Mouse (Mus musculus): ENCODE results near the gene Lemd2.
"Not testable (repeated sequence)": the region's sequence is repeated elsewhere in the genome, so short reads cannot be mapped to it uniquely, and the experiment has no call there.

- TF ChIP-seq EP300, POLR2A (IDR thresholded peaks at IDR 0.05; ENCODE audit: insufficient read depth, low read depth, low read length): not testable (repeated sequence)
Measured at GRCm38 (mm10) chr17:27231586-27231985, 27.3 kb upstream of the Lemd2 start.

Measured in heart, adult 2 months (tissue).